Mouse (Mus musculus) stomach, embryonic 14.5 days (tissue): ENCODE data around the gene Mycbp. TPM values are rescaled to one million over a fixed set of nuclear protein-coding genes. Genes with fewer than 3 reads are reported as not detected.

Source experiments
- ATAC-seq: fragments of 200-750 bp; cut with Nextera tagmentation; 2 replicates; pipeline ENCODE4 v1.8.0; 2017; ENCODE audit warnings: low read depth, moderate TSS enrichment; ENCODE audit not compliant: insufficient number of reproducible peaks, insufficient read depth, low FRiP score
- H3K27ac ChIP-seq: fragments of 300-500 bp; sonication (generic); 2 replicates; pipeline ENCODE4 v1.5.1; 2014; ENCODE audit warnings: mild to moderate bottlenecking, low read length, moderate library complexity, mixed read lengths
- H3K27me3 ChIP-seq: fragments of 300-500 bp; sonication (generic); 2 replicates; pipeline ENCODE4 v1.6.1; 2014; ENCODE audit warnings: low read length, control low read depth, mixed read lengths; ENCODE audit not compliant: control insufficient read depth, insufficient read depth
- H3K36me3 ChIP-seq: fragments of 300-500 bp; sonication (generic); 2 replicates; pipeline ENCODE4 v1.6.1; 2014; ENCODE audit warnings: mild to moderate bottlenecking, control low read depth, low read length, moderate library complexity, mixed read lengths; ENCODE audit not compliant: control insufficient read depth, insufficient read depth
- H3K4me1 ChIP-seq: fragments of 300-500 bp; sonication (generic); 2 replicates; pipeline ENCODE4 v1.6.1; 2014; ENCODE audit warnings: low read length, control low read depth, mixed read lengths; ENCODE audit not compliant: control insufficient read depth, insufficient read depth
- H3K4me2 ChIP-seq: fragments of 300-500 bp; sonication (generic); replicated peaks from 2 replicates; pipeline ENCODE4 v1.6.1; 2014; ENCODE audit warnings: low read depth, low read length, control low read depth
- H3K4me3 ChIP-seq: fragments of 300-500 bp; sonication (generic); 2 replicates; pipeline ENCODE4 v1.5.1; 2014; ENCODE audit warnings: low read depth, low read length, control low read depth
- H3K9ac ChIP-seq: fragments of 300-500 bp; sonication (generic); replicated peaks from 2 replicates; pipeline ENCODE4 v1.6.1; 2014; ENCODE audit warnings: low read depth, mild to moderate bottlenecking, control low read depth, low read length, moderate library complexity, mixed read lengths
- H3K9me3 ChIP-seq: fragments of 300-500 bp; sonication (generic); 2 replicates; pipeline ENCODE4 v1.6.1; 2016; ENCODE audit warnings: low read depth, low read length, control low read depth; ENCODE audit not compliant: control insufficient read depth
- WGBS: fragments of 180-500 bp; shearing (Covaris S2); extraction: QIAGEN DNeasy Blood & Tissue Kit; methylation state at CpG from one replicate; pipeline ENCODE4 v1.1.7; 2014; 5-methylcytosine and 5-hydroxymethylcytosine counted together
- polyA plus RNA-seq: library from polyadenylated mRNA; unstranded; fragments of >200 nt; fragmentation: Nextera tagmentation; extraction: Ambion mirVana; gene quantifications from 2 replicates; pipeline ENCODE4 v1.2.1, GENCODE M21; 2014

The Mycbp gene
- 81.9 and 82.3 TPM in 2 replicates for polyA plus RNA-seq

- H3K4me1 ChIP-seq, result peaks cover 12% of the 10 kb centered on the region; the same call in 1 of the 2 replicates
- no peaks in the 10 kb centered on the region for H3K27me3 ChIP-seq
- no peaks in the 10 kb centered on the region for H3K9me3 ChIP-seq
- peak within 1 kb of the TSS; percentile 70 for H3K4me2 ChIP-seq
- WGBS, result 1% methylated on average over 49 of the region's 49 CpGs
- H3K27ac ChIP-seq, result peak within 1 kb of the TSS; percentile 87
- peak within 1 kb of the TSS; percentile 79 for H3K4me3 ChIP-seq
- H3K9ac ChIP-seq, result peak within 1 kb of the TSS; percentile 65
- peak; percentile 100 for ATAC-seq
- peaks cover 5% of the 10 kb centered on the region; the same call in 1 of the 2 replicates for H3K36me3 ChIP-seq
These were observed at the start of gene Mycbp for GRCm38 (mm10) chr4:123904333-123905125. TSS of gene Mycbp (plus strand) at chr4:123904832.

GRCm38 (mm10) chr4:123856888-123857287, 47.7 kb upstream of the Mycbp start:
- no peaks in the 10 kb centered on the region for H3K27me3 ChIP-seq
- ATAC-seq, result no peak
- H3K4me2 ChIP-seq, result no peak overlapping the region
- 75% methylated on average over 4 of the region's 4 CpGs for WGBS
- H3K9ac ChIP-seq, result no peak overlapping the region
- no peak overlapping the region for H3K4me3 ChIP-seq
- no peak overlapping the region for H3K27ac ChIP-seq
- no peaks in the 10 kb centered on the region for H3K4me1 ChIP-seq
- H3K9me3 ChIP-seq, result no peaks in the 10 kb centered on the region
- H3K36me3 ChIP-seq, result no peaks in the 10 kb centered on the region

DNA sequence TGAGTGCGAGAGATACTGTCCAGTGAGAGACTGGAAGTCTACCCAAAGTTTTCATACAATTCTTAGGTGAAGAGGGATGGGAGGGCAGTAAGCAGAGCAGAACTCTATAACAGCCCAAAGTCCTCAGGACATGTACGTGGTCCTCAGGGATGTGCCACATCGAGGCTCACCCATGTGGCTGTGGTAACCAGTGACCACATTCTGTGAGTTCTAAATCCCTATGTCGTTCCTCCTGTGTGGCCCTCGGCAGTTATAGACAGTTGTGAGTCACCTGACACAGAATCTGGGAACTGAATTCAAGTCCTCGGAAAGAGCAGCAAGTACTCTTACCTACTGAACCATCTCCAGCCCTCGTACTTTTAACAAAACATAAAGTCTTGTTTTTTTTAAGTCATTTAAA, 46.5 kb upstream of the Mycbp start:
- Histone ChIP-seq H3K27me3 (no peaks in the 10 kb centered on the region), H3K4me1 (no peaks in the 10 kb centered on the region), H3K4me3 (no peak overlapping the region), H3K27ac (no peak overlapping the region), H3K36me3 (no peaks in the 10 kb centered on the region), H3K9me3 (no peaks in the 10 kb centered on the region), H3K4me2 (no peak overlapping the region), H3K9ac (no peak overlapping the region)
- ATAC-seq, result no peak
- 87% methylated on average over 7 of the region's 7 CpGs for whole genome bisulfite sequencing

GRCm38 (mm10) chr4:123859379-123859778, 45.3 kb upstream of the Mycbp start, which contains the start of gene 4933427I04Rik:
TSS of gene 4933427I04Rik (plus strand) at chr4:123859679.
- Histone ChIP-seq H3K4me1 (no peaks in the 10 kb centered on the region), H3K4me3 (no peak within 1 kb of the TSS), H3K9ac (no peak within 1 kb of the TSS), H3K36me3 (no peaks in the 10 kb centered on the region), H3K4me2 (no peak within 1 kb of the TSS), H3K9me3 (no peaks in the 10 kb centered on the region), H3K27ac (no peak within 1 kb of the TSS), H3K27me3 (no peaks in the 10 kb centered on the region)
- WGBS, result 81% methylated on average over 3 of the region's 3 CpGs
- ATAC-seq, result no peak

GRCm38 (mm10) chr4:123859803-123860202, 44.8 kb upstream of the Mycbp start:
- no peaks in the 10 kb centered on the region for H3K9me3 ChIP-seq
- H3K4me2 ChIP-seq, result no peak overlapping the region
- H3K4me1 ChIP-seq, result no peaks in the 10 kb centered on the region
- no peak overlapping the region for H3K9ac ChIP-seq
- 47% methylated on average over 2 of the region's 2 CpGs for WGBS
- H3K4me3 ChIP-seq, result no peak overlapping the region
- no peak for ATAC-seq
- no peaks in the 10 kb centered on the region for H3K27me3 ChIP-seq
- H3K27ac ChIP-seq, result no peak overlapping the region
- no peaks in the 10 kb centered on the region for H3K36me3 ChIP-seq

DNA sequence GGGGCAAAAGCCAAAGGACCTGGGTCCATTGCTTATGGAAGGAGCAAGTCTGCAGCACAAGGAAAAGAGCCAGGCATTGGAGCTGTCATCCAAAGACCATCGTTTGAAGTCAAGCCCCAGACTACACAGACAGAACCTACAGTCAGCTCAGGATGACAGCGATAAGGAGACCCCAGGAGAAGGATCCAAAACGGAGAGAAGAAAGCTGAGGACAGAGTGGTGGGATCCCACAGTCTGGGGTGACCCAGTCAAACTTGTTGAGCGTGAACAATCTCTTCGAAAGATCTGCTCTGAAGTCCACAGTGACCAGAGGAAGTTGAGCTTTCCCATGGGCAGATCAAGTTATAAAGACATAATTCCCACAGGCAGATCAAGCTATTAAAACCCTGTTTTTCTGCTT, 44.0 kb upstream of the Mycbp start:
- ATAC-seq, result no peak
- WGBS, result 84% methylated on average over 5 of the region's 5 CpGs
- H3K9me3 ChIP-seq, result no peaks in the 10 kb centered on the region

GRCm38 (mm10) chr4:123893726-123894125, 10.9 kb upstream of the Mycbp start:
- ATAC-seq, result no peak
- Histone ChIP-seq H3K9me3 (no peaks in the 10 kb centered on the region), H3K27ac (no peak overlapping the region), H3K36me3 (no peaks in the 10 kb centered on the region), H3K4me1 (no peaks in the 10 kb centered on the region), H3K4me3 (no peak overlapping the region), H3K9ac (no peak overlapping the region), H3K4me2 (no peak overlapping the region), H3K27me3 (no peaks in the 10 kb centered on the region)
- 87% methylated on average over 5 of the region's 5 CpGs for WGBS

More for the DNA sequence above, 44.0 kb upstream of the Mycbp start:
- no peak overlapping the region for H3K9ac ChIP-seq
- no peak overlapping the region for H3K4me3 ChIP-seq
- H3K4me2 ChIP-seq, result no peak overlapping the region
- H3K27ac ChIP-seq, result no peak overlapping the region
- H3K36me3 ChIP-seq, result no peaks in the 10 kb centered on the region
- no peaks in the 10 kb centered on the region for H3K4me1 ChIP-seq
- no peaks in the 10 kb centered on the region for H3K27me3 ChIP-seq

DNA sequence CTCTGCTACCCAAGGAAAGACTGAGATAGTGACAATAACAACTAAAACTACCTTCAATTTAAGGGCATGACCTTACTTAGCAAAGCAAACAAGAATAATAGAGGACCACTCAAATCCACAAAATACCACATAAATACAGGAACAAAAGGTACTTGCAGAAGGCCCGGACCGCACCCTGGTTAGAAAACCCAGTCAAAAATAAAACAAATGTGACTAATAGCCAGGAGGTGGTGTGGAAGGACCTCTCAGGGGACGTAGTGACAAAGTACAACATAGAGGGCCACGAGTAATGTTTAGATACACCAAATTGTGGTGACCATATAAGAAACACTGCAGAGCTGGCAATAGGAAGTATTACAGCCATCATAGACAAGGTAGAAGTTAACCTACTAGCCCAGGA, 10.3 kb upstream of the Mycbp start:
- WGBS, result 74% methylated on average over 4 of the region's 4 CpGs

More for the DNA sequence above, 10.3 kb upstream of the Mycbp start:
- Histone ChIP-seq H3K36me3 (no peaks in the 10 kb centered on the region), H3K4me2 (no peak overlapping the region), H3K9me3 (no peaks in the 10 kb centered on the region), H3K4me3 (no peak overlapping the region), H3K4me1 (no peaks in the 10 kb centered on the region), H3K27ac (no peak overlapping the region), H3K27me3 (no peaks in the 10 kb centered on the region), H3K9ac (no peak overlapping the region)
- no peak for ATAC-seq
